Mouse (Mus musculus) myocyte (in vitro differentiated cells): ENCODE results near the gene Rpl10-ps3.

ENCODE experiments used
- CEBPB ChIP-seq: IDR thresholded peaks from 2 replicates; pipeline ENCODE4 v1.6.1; 2011; ENCODE audit warnings: mild to moderate bottlenecking, moderate library complexity; ENCODE audit not compliant: poor library complexity, insufficient read depth, severe bottlenecking
- E2F4 ChIP-seq: IDR thresholded peaks from one replicate; pipeline ENCODE4 v1.6.1; 2011; ENCODE audit warnings: mild to moderate bottlenecking, control low read depth, moderate library complexity; ENCODE audit not compliant: insufficient read depth
- MAX ChIP-seq: IDR thresholded peaks from one replicate; pipeline ENCODE4 v1.6.1; 2011; ENCODE audit warnings: low read depth, mild to moderate bottlenecking, control low read depth
- MYOD1 ChIP-seq, 3 experiments: IDR thresholded peaks; one replicate each; pipeline ENCODE4 v1.6.1; 2011; ENCODE audit warnings: control low read depth in 2 of 3, low read depth in 2 of 3, mild to moderate bottlenecking in 2 of 3, moderate library complexity in 1 of 3; ENCODE audit not compliant: insufficient read length in 2 of 3, control insufficient read depth in 1 of 3
- MYOG ChIP-seq, 3 experiments: IDR thresholded peaks; one replicate each; pipeline ENCODE4 v1.6.1; 2011; ENCODE audit warnings: control low read depth in 2 of 3, low read depth in 2 of 3, mild to moderate bottlenecking in 2 of 3; ENCODE audit not compliant: insufficient read length in 2 of 3, control insufficient read depth in 1 of 3, insufficient read depth in 1 of 3
- POLR2A ChIP-seq: IDR thresholded peaks from one replicate; pipeline ENCODE4 v1.6.1; 2011; ENCODE audit warnings: low read depth, mild to moderate bottlenecking, control low read depth, moderate library complexity; ENCODE audit not compliant: insufficient read length
- POLR2AphosphoS2 ChIP-seq: IDR thresholded peaks from one replicate; pipeline ENCODE4 v1.6.1; 2011; ENCODE audit warnings: low read depth, control low read depth; ENCODE audit not compliant: insufficient read length
- SRF ChIP-seq: IDR thresholded peaks from one replicate; pipeline ENCODE4 v1.6.1; 2011; ENCODE audit warnings: low read depth; ENCODE audit not compliant: control insufficient read depth, insufficient read length
- TCF12 ChIP-seq: IDR thresholded peaks from one replicate; pipeline ENCODE4 v1.6.1; 2011; ENCODE audit warnings: mild to moderate bottlenecking, control low read depth; ENCODE audit not compliant: poor library complexity, insufficient read depth, severe bottlenecking

DNA sequence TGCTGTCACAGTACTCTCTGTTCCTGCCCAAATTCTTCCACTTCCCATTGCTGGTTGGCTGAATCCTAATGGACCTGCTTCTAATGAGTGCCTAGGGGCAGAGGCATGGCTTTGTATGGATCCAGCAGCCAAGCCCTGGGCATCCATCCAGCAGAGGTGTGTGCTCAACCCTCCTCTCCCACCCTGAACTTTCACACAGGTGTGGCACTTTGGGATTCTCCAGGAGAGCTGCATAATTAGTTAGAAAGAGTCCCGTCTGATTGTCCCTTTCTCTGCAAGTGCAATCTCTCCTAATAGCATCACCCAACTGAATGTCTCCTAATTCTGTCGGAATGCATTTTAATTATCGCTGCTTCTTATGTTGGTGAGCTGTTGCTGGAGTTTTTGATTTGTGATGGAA lies 4.4 kb upstream of the Rpl10-ps3 start:
- no peak for TF ChIP-seq POLR2A
- no peak for TF ChIP-seq POLR2AphosphoS2
- TF ChIP-seq MYOD1 (IDR thresholded peaks at IDR 0.05; ENCODE audit: control insufficient read depth in 1 of 3, insufficient read length in 2 of 3, low read depth in 2 of 3), result no peak
- TF ChIP-seq MAX, result no peak
- TF ChIP-seq SRF, result no peak
- TF ChIP-seq TCF12, result no peak
- TF ChIP-seq MYOG (IDR thresholded peaks at IDR 0.05; ENCODE audit: control insufficient read depth in 1 of 3, insufficient read depth in 1 of 3, insufficient read length in 2 of 3, low read depth in 2 of 3), result no peak
- no peak for TF ChIP-seq E2F4
- TF ChIP-seq CEBPB, result no peak
